Comparison of ENCODE assay signal across 10 mouse cellular contexts in the genomic region with DNA sequence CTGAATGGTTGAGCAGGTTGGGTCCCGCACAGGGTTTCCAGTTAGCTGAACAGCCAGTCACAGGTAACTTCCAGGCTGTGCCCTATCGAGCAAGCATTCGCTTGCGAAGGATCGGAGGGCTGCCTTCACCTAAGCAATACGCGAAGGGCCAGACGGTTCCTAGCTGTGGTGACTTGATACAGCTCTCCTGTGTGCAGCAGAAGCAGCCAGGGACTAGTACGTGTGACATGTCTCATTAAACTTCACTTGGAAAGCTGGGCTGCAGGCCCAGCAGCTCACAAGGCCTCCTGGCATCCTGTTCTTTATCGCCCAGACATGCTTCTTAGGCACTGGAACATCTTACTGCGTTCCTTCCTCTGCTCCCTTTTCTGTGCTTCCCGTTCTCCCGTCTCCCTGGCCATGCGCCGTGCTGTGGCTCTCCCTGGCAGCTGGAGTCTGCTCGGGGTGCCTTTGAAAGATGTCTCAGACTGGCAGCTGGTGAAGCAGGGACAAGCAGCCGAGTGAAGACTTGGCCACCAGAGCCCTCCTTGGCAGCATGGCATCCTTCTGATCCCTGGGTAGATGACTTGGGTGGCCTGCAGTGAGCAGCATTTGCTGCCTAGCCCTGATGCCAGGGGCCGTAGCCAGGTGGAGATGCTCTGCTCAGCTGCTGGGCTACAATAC. TPM values are rescaled to one million over a fixed set of nuclear protein-coding genes. Genes with fewer than 3 reads are reported as not detected.
A peak's percentile ranks its signal among the peaks of the same experiment; 100 is the strongest.
DNase-seq lines count a peak whose midpoint lies in the region; ATAC-seq lines count a peak whose summit lies in the region.
"Had no signal": no experiment of that assay in that cellular context is flagged by ENCODE, and none has a peak within 500 bp of the region (broad histone marks: within the 10 kb centered on the region; RNA-seq: fewer than 3 reads in every experiment).

No protein-coding gene starts in this region.

- H3K36me3 ChIP-seq in kidney, embryonic 15.5 days, result peaks cover 26% of the 10 kb centered on the region
- peaks cover 37% of the 10 kb centered on the region for H3K36me3 ChIP-seq in limb, embryonic 13.5 days

- H3K9ac ChIP-seq in kidney, embryonic 15.5 days, result no peak overlapping the region
- peak overlapping the region; percentile 19; the same call in 1 of the 2 replicates for H3K9ac ChIP-seq in limb, embryonic 13.5 days
- H3K9ac ChIP-seq: limb, embryonic 12.5 days had no signal

- peak overlapping the region; percentile 89 for H3K27ac ChIP-seq in kidney, embryonic 15.5 days
- 0 out of 2 replicates have a peak overlapping the region, but pooled peaks have one; percentile 15 for H3K27ac ChIP-seq in limb, embryonic 13.5 days
- H3K27ac ChIP-seq: limb, embryonic 12.5 days had no signal

- no peaks in the 10 kb centered on the region for H3K27me3 ChIP-seq in kidney, embryonic 15.5 days
- H3K27me3 ChIP-seq in limb, embryonic 13.5 days, result no peaks in the 10 kb centered on the region
- H3K27me3 ChIP-seq: limb, embryonic 12.5 days had no signal

- H3K4me1 ChIP-seq in kidney, embryonic 15.5 days, result peaks cover 76% of the 10 kb centered on the region
- H3K4me1 ChIP-seq in limb, embryonic 13.5 days, result peaks cover 46% of the 10 kb centered on the region

- H3K4me2 ChIP-seq in kidney, embryonic 15.5 days, result peak overlapping the region; percentile 6; the same call in 1 of the 2 replicates
- H3K4me2 ChIP-seq in limb, embryonic 13.5 days (replicated peaks), result no peak overlapping the region
- H3K4me2 ChIP-seq: limb, embryonic 12.5 days had no signal

- ATAC-seq in kidney, embryonic 15.5 days (replicated peaks; ENCODE audit: low FRiP score), result peak; percentile 10; the same call in 1 of the 2 replicates
- peak; percentile 49 for ATAC-seq in cerebellum, adult (ENCODE audit: insufficient number of reproducible peaks, low FRiP score, low TSS enrichment)
- ATAC-seq in limb, embryonic 13.5 days (ENCODE audit: low FRiP score, low read depth), result no peak

- 60% methylated on average over 18 of the region's 18 CpGs for WGBS in kidney, embryonic 15.5 days
- WGBS in limb, embryonic 13.5 days, result 80% methylated on average over 18 of the region's 18 CpGs

- DNase-seq in kidney, postnatal 25 days, result no peak
- peak; percentile 42 to 43 for DNase-seq in cerebellum, postnatal 25 days
- no peak for DNase-seq in natural killer cell, adult 2 months (ENCODE audit: low spot score in 2 of 2)
- no peak for DNase-seq in urinary bladder, adult 2 months (ENCODE audit: low spot score)
- DNase-seq in adrenal gland, adult 8-10 months, result no peak
- DNase-seq: adrenal gland, postnatal 10 days had no signal

- H3K4me3 ChIP-seq in kidney, embryonic 15.5 days (replicated peaks), result no peak overlapping the region
- no peak overlapping the region for H3K4me3 ChIP-seq in limb, embryonic 13.5 days
- H3K4me3 ChIP-seq: limb, embryonic 12.5 days had no signal

- H3K9me3 ChIP-seq in kidney, embryonic 15.5 days (replicated peaks), result no peaks in the 10 kb centered on the region
- no peaks in the 10 kb centered on the region for H3K9me3 ChIP-seq in limb, embryonic 13.5 days
- H3K9me3 ChIP-seq: limb, embryonic 12.5 days had no signal

RNA-seq across cellular contexts. Expression of a gene that starts 56.1 kb away (rescaled TPM):
- 1.7 and 2.3 TPM in 2 replicates for polyA plus RNA-seq in kidney, embryonic 15.5 days (2015; fragmentation: Nextera tagmentation; extraction: Ambion mirVana)
- polyA plus RNA-seq in limb, embryonic 13.5 days (2015; fragmentation: Nextera tagmentation; extraction: Ambion mirVana), result 1.2 and 1.5 TPM in 2 replicates
- 3.0 TPM in 2 replicates for polyA plus RNA-seq in urinary bladder, adult 2 months (2012; rRNA removed)
- total RNA-seq in adrenal gland, adult 8-10 months (2022), result 1 to 10 TPM; 1.2 to 3.0 (median 2.4) TPM

RNA-seq across cellular contexts. Expression of a gene that starts 58.6 kb away (rescaled TPM):
- 60.0 and 68.1 TPM in 2 replicates for polyA plus RNA-seq in kidney, embryonic 15.5 days (2015; fragmentation: Nextera tagmentation; extraction: Ambion mirVana)
- polyA plus RNA-seq in limb, embryonic 13.5 days (2015; fragmentation: Nextera tagmentation; extraction: Ambion mirVana), result 58.4 and 64.2 TPM in 2 replicates
- polyA plus RNA-seq in urinary bladder, adult 2 months (2012; rRNA removed), result 65.2 and 90.3 TPM in 2 replicates
- total RNA-seq in adrenal gland, adult 8-10 months (2022), result 10 to 100 TPM; 38.0 to 56.5 (median 46.5) TPM

Comparison
In these comparisons a context has a peak if more than half of its experiments do, and no peak if none do; other contexts are left out.
1. DNase-seq: peak in cerebellum, postnatal 25 days (2 of 2); none in kidney, postnatal 25 days (0 of 2), natural killer cell, adult 2 months (0 of 2), urinary bladder, adult 2 months (single experiment) and adrenal gland, adult 8-10 months (single experiment).